Mouse (Mus musculus) adipocyte (in vitro differentiated cells): ENCODE measurements at regions not wholly inside any gene's neighbourhood (a gene's known extent, or its start where the extent isn't known, plus 50 kb on each side); places are given as distances from the start of the nearest gene placed in this dataset.

Experiments used
- DNase-seq: peaks from one replicate; pipeline ENCODE4 v3.0.0-alpha.2; 2016; ENCODE audit warnings: low spot score

GRCm38 (mm10) chr11:56716953-56717352 is 294.2 kb upstream of the Gria1 start:
- DNase-seq = no peak

GRCm38 (mm10) chr11:56725141-56725540 is 286.0 kb upstream of the Gria1 start:
- no peak for DNase-seq

GRCm38 (mm10) chr11:56726161-56726560 is 285.0 kb upstream of the Gria1 start:
- no peak for DNase-seq

- peak; percentile 34 for DNase-seq
Measured at GRCm38 (mm10) chr11:56727556-56727955, 283.6 kb upstream of the Gria1 start.

GRCm38 (mm10) chr11:56728204-56729002 is 282.8 kb upstream of the Gria1 start:
- peak; percentile 70 for DNase-seq

- no peak for DNase-seq
Measured at GRCm38 (mm10) chr11:56741857-56742256, 269.3 kb upstream of the Gria1 start.

DNA sequence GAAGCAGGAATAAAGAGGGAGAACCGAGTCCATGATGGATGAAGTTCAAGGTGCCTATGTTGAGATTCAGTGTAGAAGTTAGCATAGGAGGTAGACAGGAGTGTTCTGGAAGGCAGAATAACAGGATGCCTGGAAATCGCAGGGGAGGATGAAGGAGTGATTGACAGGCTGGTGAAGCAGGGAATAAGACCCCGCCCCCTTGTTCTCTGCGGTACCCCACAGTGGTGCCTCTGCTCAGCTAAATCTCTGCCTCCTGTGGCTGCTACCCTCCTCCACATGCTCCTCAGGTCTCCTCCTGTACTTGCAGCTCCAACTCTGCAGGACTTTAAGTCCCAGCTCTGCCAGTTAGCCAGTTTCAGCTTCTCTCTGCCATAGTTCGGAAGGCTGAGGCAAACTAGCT is 261.2 kb upstream of the Gria1 start:
- no peak for DNase-seq

DNA sequence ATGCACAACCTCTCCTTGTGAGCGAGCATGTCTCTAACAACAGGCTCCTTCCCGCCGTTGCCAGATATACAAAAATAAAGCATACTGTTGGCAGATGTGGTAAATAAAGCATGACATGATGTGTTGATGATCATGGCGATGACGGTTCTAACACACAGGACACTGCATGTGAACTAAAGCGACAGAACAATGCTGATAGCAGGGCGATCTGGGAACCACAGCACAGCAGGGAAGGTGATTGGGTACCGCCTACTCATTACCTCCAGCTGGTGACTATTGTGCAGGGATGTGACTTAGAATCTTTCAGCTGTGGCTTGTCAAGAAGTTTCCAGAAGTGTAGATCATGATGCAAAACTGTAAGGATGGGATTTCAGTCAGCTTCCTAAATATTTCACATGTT is 260.5 kb upstream of the Gria1 start:
- no peak for DNase-seq

GRCm38 (mm10) chr11:56751918-56752317 is 259.3 kb upstream of the Gria1 start:
- DNase-seq = no peak

- no peak for DNase-seq
Measured at GRCm38 (mm10) chr11:56753699-56754098, 257.5 kb upstream of the Gria1 start.

DNA sequence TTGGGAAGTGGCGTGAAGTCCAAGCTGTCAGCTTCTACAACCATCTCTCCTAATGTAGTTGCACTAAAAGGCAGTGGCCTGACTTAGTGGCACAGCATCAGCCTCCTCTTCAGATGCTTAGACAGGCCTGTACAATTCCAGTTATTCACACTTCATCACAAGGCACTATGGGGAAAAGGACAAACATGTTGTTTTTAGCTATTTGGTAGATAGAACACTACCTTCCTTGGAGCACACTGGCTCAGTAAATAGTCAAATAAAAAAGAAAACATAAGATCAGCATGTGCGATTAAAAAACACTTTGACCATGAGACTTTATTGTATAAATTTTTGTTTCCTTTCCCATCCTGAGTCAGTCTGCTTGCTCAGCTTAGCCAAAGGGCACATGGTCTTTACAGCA is 250.7 kb upstream of the Gria1 start:
- no peak for DNase-seq

GRCm38 (mm10) chr11:56762467-56763120 is 248.6 kb upstream of the Gria1 start:
- peak; percentile 17 for DNase-seq

DNA sequence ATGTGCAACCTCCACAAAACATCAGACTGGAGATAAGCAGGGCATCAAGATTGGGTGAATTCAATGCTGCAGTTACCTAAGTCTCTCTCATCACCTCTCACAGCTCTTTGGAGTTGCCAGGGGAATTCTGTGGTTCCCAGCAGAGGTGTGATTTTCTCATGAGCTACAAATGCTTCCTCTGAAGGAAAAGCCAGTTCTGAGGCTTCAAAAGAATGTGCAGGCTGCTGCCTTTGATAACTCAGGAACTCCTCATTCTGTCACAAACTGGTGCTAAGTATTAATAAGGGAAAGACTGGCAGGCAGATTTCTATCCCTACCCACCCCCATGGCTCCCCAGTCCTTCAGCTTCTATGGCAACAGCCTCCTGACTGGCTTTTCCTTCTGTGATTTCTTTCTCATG is 243.8 kb upstream of the Gria1 start:
- DNase-seq = no peak

- DNase-seq = no peak
Measured at GRCm38 (mm10) chr11:56786351-56786750, 224.8 kb upstream of the Gria1 start.

GRCm38 (mm10) chr11:56792691-56793090 is 218.5 kb upstream of the Gria1 start:
- no peak for DNase-seq

DNA sequence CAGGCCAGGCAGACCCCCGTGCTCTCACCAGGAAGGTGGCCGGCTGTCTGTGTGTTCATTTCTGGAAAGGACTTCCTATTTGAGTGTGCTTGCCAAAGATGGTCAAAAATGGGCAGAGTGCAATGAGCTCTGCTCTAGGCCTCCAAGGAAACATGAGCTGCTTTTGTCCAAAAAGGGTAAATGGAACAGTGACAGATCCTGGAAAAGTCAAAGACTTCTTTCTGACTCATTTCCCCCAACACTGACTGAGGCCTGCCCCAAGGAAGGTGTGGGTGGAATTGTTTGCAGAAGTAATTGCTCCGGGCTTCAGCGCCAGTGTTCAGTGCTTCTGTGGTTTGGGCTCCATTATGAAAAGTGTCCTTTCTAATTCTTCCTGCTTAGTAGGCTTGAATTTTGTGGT is 203.9 kb upstream of the Gria1 start:
- DNase-seq = peak; percentile 23

DNA sequence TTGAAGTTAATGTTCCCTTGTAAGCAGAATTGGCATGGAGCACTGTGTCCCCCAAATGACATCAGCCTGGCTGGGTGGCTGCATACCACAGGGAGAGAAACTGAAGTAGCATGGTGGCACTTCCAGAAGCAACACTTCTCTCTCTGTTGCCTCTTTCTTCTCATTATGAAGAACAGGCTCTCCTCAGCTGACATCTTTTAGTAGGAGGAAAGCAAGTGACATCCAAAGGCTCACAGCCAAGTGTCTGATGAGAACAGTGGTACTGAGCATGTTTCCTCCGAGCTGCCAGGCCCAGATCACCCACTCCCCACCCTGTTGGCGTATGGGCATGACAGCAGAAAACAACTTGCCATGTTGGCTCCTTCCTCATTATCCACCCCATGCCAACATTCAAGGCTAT is 201.0 kb upstream of the Gria1 start:
- no peak for DNase-seq

GRCm38 (mm10) chr11:56812121-56812520 is 199.1 kb upstream of the Gria1 start:
- DNase-seq = peak; percentile 23

DNA sequence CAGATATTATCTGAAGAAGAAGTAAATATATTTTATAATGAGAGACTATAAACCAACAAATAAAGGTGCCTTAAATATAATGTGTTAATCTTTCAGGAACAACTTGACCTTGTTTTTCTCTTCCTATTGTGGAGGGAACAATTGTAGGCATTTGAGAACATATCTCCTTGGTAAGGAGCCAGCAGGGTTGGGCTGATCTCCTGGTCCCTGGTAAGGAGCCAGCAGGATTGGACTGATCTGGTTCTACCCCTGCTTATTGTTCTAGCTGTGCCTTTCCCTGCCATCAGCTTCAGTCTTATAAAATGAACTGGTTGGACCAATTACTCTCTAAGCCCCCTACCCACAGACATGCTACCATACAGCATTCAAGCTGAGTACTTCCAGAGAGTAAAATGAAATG is 187.7 kb upstream of the Gria1 start:
- DNase-seq = no peak

DNA sequence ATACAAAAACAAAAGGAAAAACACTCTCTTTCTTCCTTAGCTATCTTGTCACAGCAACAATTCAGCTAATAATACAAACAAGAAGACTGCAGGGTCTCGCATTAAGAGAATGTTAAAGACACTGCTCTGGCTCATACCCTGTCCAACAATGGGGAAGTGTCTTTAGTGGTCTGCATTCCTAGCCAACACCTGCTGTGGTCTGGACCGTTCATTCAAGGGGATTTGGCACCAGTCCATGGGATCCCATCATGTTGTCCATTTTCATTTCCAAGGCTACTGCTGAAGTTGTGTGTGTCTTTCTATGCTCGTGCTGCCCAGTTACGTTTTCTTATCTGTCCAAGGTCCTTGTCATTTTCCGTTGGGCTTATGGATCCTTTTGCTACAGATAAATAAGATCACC is 183.7 kb upstream of the Gria1 start:
- DNase-seq = no peak

DNA sequence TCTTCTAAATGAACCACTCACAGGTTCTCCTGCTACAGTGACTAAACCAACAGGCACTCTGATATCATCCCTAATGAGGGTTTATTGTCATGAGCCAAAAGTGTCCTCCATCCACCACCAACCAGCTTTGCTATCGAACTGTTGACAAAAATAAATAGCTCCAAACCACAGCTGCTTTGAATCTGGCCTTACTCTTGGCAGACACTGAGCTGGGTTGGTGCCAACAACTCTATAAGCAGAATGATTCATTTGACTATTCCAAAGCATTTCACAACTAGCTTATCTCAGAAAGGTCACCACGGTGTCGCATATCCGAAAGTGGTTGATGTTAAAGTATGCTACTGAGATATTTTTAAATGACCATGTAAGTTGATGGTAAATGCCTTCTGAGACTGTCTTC is 148.5 kb upstream of the Gria1 start:
- peak; percentile 84 for DNase-seq

DNA sequence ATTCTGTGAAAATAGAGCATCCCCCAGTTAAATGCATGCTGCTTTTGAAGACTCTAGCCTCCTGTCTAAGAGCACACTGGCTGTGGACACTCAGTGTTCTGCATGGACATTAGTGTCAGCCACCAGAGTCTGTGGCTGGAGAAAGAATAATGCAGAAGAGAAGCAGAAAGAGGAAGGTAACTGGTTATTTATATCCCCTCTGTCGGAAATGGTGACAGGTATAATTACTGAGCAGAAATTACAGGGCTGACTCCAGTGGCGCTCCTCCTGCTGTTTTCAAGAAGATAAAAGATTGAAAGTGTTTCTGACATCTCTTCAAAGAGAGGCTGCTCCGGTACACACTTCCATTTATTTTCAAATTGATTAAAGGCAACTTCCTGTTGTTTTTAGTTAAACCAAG is 139.5 kb upstream of the Gria1 start:
- no peak for DNase-seq

GRCm38 (mm10) chr11:56898548-56898951 is 112.6 kb upstream of the Gria1 start:
- no peak for DNase-seq

DNA sequence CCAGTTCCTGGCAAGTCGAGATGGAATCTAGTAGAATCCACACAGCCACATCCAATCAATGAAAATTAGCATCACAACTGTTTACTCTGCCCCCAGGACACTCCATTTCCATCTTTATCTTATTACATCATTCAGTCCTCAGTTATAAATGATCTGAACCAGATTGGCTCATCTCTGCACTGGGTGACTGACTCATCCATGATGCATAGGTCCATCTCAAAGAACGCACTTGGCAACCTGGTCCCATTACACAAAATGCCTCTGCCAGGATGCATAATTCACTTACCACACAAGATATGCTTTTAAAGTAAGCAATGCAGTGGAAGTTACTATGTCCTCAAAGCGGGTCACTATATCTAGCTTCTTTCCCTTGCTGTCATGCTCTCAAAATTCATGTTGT is 110.0 kb upstream of the Gria1 start:
- no peak for DNase-seq
